Mouse (Mus musculus): ENCODE measurements around the gene Topors.
"Not testable (repeated sequence)": the region's sequence is repeated elsewhere in the genome, so short reads cannot be mapped to it uniquely, and the experiment has no call there.

Gene Topors

GRCm38 (mm10) chr4:40269430-40270032 lies at the start of gene Topors, which contains the start of gene Smim27:
Gene Topors (minus strand): TSS chr4:40269850.
Gene Smim27 (plus strand): TSS chr4:40269579.
- DNase-seq = peak; percentile 95 to 97

DNA sequence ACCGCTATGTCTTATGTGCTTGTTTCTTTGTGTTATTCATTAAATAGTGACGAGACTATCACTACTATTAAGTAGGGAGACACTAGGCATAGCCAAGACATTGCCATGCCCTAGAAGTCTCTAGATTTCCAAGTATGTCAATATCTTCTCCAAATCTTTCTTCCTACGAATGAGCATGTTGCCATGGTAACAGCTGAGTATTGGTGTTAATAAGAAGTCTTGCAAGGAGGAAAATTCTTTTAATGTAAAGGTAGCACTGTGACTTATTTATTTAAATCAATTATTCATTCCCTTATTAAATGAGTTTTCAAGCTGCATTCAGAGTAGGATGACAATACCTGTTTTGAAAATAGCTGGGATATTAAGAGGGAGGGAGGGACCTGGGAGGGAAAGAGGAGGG lies 47.8 kb upstream of the Topors start:
- DNase-seq = no peak

- no peak for DNase-seq
Measured at GRCm38 (mm10) chr4:40313026-40313425, 43.4 kb upstream of the Topors start.

- DNase-seq = no peak
Measured at GRCm38 (mm10) chr4:40312213-40312612, 42.6 kb upstream of the Topors start.

DNA sequence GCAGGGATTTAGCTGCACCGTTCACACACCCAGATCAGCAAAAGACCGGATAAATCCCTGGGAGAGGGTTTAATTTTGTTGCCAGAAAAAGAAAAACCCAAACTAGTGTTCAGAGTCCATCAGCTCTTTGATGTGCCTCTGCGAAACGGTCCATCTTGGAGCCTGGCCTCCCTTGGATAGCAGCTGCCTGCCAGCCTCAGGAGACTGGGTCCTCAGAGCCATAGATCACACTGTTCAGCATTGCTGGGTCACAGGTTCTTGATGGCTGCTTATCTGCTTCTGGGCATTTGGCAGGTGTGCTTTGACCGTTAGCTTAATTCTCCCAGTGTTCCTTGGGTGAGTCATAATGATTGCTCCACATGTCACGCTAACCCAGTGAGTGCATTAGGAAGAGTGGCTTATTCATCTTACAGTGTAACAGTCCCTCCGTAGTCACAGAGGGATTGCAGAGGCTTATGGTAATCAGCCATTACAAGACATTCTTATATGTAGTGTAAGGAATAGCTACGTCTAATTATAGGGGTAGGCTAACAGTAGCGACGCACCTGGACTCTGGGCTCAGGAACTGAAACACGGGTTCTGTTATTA lies 41.2 kb upstream of the Topors start:
- no peak for DNase-seq

DNA sequence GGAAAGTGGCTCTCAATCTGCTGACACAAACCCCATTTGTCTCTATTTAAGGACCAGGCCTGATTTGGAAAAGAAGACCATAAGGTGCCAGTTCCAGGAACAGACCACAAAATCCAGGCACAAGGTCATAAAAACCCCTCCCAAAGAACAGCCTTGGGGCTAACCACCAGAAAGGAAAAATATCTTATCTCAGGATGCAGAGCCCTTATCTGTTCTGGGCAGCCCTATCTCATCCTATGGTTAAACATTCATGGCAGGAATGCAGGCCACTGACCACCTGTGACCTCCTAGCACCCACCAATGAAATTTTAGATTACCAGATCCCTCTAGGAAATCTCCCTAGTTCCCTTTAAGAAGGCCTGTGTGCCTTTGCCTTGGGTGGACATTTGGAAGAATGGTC lies 40.0 kb upstream of the Topors start:
- DNase-seq = no peak

GRCm38 (mm10) chr4:40302445-40303125 lies 32.9 kb upstream of the Topors start:
- no peak for DNase-seq

GRCm38 (mm10) chr4:40301076-40301789 lies 31.6 kb upstream of the Topors start:
- DNase-seq = peak; percentile 75 to 80

DNA sequence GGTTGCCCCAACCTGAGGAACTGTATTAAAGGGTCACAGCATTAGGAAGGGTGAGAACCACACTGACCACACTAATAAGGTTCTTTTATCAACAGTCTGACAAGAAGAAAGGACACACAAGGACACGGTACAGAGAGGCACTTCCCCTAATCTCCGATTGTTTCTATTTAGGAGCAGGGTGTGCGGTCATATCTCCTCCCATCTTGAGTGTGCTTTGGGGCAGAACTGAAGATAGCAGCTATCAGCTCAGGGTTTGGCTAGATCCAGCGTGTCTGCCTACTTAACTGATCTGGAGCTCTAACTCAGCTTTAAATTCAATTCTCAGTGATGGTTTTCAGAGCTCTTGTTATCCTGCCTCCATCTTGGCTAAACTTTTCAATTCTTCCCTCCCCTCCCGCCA lies 29.5 kb upstream of the Topors start:
- no peak for DNase-seq

GRCm38 (mm10) chr4:40291511-40291910 lies 21.9 kb upstream of the Topors start:
- DNase-seq = not testable (repeated sequence)

- no peak for DNase-seq
Measured at GRCm38 (mm10) chr4:40289046-40289445, 19.4 kb upstream of the Topors start.

- no peak for DNase-seq
Measured at GRCm38 (mm10) chr4:40287415-40287814, 17.8 kb upstream of the Topors start.

DNA sequence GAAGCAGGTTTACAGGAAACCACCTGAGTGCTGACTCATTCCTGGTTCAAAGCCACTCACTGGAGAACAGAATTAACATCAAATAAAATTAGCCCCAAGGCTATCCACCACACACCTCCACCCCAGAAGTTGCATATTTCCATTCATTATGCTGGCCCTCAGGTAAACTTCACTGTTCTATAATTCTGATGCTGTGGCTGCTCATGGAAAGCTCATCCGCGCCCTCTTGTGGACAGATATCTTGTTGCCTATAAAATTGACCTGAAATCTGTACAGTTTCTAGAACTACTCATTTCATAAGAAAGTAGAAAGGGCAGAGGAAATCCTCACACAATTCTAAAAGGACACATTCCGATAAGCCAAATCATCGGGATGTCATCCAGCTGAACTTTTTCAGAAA lies 15.9 kb upstream of the Topors start:
- peak; percentile 78 to 80 for DNase-seq

DNA sequence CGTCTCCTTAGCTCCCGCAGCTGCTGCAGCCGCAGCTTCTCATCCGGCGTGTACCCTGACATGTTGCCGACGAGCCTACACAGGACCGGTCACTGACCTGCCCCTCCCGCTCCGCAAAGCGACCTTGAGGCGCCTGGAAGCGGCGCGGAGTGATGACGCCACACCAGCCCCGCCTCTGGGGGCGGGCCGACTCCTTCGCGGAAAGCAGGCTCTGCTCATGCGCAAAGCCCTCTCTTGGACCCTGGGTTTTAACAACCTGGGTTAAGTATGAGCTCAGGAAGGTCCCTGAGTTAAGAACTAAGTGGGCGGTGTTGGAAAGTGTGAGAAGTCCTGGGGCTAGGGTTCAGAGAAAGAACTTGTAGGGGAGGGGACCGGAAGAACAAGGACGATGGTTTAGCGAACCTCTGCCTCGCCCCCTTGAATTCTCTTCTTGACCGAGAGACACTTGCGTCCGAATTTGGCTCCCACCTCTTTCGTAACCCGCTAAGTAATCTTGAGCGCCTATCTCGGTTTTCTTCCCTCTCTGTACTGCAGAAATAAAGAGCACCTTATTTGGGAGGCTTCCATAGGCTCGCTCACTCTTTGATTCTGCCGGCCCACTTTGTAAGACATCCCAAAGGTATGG lies 9.7 kb upstream of the Topors start, which contains the start of gene Ndufb6:
TSS of gene Ndufb6 (minus strand) at position 146 of the 625 bp plus-strand sequence.
- DNase-seq = peak; percentile 98

DNA sequence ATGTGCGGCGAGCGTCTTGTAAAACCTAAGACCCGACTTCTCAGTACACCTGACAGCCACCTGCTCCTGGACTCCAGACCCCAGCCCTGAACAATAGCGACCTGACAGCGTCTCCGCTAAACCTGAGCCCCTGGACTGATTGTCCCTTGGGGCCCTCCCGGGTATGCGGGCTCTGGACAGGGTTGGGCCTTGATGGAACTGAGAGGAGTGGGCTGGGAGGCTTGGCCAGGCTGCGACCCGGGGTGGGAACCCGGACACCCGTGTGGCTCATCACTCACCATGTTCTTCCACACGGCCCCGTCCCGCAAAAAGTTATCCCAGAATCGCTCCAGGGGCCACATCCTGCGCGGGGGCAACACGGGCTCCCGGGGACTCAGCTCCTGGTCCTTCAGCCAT lies 9.2 kb upstream of the Topors start:
- DNase-seq = no peak

GRCm38 (mm10) chr4:40268835-40269234 lies 815 bp downstream of the Topors start:
- DNase-seq = no peak

GRCm38 (mm10) chr4:40268204-40268813 lies 1.3 kb downstream of the Topors start:
- DNase-seq = peak; percentile 95 to 96

- DNase-seq = peak in 1 of 2 experiments; percentile 6
Measured at GRCm38 (mm10) chr4:40267681-40268080, 2.0 kb downstream of the Topors start.

- DNase-seq = no peak
Measured at GRCm38 (mm10) chr4:40264321-40264720, 5.3 kb downstream of the Topors start.

- no peak for DNase-seq
Measured at GRCm38 (mm10) chr4:40254385-40255103, 15.1 kb downstream of the Topors start.

DNA sequence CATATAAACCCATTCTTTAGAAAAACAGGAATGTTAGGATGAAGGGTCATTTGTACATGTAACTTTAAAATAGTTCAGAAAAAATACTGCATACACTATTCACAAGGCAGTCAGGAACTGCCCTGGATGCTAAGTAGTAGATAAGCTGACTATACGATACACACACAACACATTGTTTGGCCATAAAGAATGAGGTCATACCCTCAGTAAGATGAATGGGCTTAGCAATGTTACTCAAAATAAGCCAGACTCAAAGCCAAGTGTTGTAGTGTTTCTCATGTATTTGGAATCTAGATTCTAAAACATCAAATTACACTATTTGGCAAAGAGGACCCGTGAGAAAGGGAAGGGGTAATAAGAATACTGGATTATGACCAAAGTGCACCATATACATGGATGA lies 15.9 kb downstream of the Topors start:
- DNase-seq = no peak

DNA sequence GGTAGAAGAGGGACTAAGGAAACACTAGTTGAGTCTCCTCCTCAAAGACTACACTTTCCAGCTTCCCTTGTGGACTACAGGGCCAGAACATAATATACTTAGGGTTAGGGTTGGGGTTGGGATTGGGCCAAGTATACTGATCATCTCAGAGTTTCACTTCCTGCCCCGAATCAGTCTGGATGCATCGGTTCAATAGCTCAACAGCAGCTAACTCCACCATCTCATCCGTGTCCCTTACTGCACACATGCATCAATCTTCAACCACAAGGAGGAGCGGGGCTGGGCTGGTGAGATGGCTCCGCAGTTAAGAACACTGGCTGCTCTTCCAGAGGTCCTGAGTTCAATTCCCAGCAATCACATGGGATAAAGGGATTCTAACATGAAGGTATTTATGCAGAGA lies 18.7 kb downstream of the Topors start:
- DNase-seq = no peak

All from kidney, postnatal 4 days (tissue).